Mouse (Mus musculus): ENCODE results near the gene B3gat3.

DNA sequence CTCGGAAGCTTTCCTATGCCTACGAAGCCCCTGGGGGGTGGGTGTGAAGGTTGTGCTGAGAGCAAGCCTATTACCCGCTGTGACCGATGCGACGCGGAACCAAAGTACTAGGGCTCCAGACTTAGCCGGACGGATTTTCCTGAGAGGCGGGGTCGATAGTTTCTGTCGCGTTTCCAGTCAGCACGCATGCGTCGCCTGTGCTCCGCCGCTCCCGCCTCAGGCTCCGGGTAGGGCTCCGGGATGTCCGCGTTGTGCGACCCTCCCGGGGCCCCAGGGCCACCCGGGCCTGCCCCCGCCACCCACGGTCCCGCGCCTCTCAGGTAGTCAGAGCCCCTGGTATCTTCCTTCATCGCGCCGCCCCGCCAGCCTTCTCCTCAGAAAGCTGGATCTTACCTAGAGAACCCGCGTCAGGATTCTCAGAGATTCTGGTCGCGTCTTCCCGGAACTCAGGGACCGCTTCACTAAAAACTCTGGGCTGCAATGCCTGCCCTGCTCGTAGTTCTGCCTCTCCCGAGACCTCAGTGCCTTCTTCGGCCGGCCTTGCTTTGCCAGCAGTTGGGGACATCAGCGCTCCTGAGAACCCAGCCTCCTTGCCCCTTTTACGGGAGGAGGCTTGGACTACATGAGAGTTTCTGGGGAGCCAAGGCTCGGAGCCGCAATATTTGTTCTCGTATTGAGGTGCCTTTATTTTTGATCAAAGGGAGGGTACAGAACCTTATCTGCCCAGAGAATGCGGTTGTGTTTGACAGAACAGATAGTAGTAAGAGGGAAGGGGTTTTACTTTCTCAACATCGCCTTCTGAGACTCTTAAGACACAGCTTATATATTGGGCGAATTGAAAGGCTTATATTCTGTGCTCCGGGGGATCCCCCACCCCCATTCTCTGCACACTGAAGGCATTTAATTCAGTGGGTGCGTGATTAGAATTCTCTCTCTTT, 27.1 kb upstream of the B3gat3 start, which contains the start of gene Ints5:
- TF ChIP-seq POLR2A (IDR thresholded peaks at IDR 0.05; ENCODE audit: insufficient read depth, low read depth, low read length) (peak; percentile 86), CTCF (IDR thresholded peaks at IDR 0.05) (no peak), EP300 (IDR thresholded peaks at IDR 0.05; ENCODE audit: insufficient read depth, low read depth, low read length) (peak; percentile 81)
